Mouse (Mus musculus): ENCODE measurements around the gene 2410137M14Rik.

GRCm38 (mm10) chr17:36993770-36994325 is 12.8 kb upstream of the 2410137M14Rik start:
- no peak for TF ChIP-seq CTCF (IDR thresholded peaks at IDR 0.05; ENCODE audit: low read depth, low read length)
- TF ChIP-seq POLR2A (IDR thresholded peaks at IDR 0.05; ENCODE audit: insufficient read depth, low read length) = no peak

Measured in ES-Bruce4 (cell line).